Mouse (Mus musculus) bone marrow macrophage, adult 2 months (primary cell): Measurements from ENCODE around the gene 9130409I23Rik. TPM values are rescaled to one million over a fixed set of nuclear protein-coding genes. Genes with fewer than 3 reads are reported as not detected.
"Not testable (repeated sequence)": the region's sequence is repeated elsewhere in the genome, so short reads cannot be mapped to it uniquely, and the experiment has no call there.

Experiments used
- H3K27ac ChIP-seq: 2 replicates; pipeline ENCODE4 v1.5.1; 2012; ENCODE audit warnings: low read depth, low read length; ENCODE audit not compliant: insufficient read depth
- H3K4me1 ChIP-seq: 2 replicates; pipeline ENCODE4 v1.6.1; 2012; ENCODE audit warnings: low read length; ENCODE audit not compliant: control insufficient read depth, insufficient read depth
- H3K4me3 ChIP-seq: 2 replicates; pipeline ENCODE4 v1.5.1; 2012; ENCODE audit warnings: mild to moderate bottlenecking, low read length, moderate library complexity; ENCODE audit not compliant: insufficient read depth
- CTCF ChIP-seq: IDR thresholded peaks from 2 replicates; pipeline ENCODE4 v1.5.1; 2012; ENCODE audit warnings: low read depth, mild to moderate bottlenecking, low read length, moderate library complexity
- POLR2A ChIP-seq: IDR thresholded peaks from 2 replicates; pipeline ENCODE4 v1.6.1; 2012; ENCODE audit warnings: mild to moderate bottlenecking, low read depth, low read length, borderline replicate concordance
- polyA plus RNA-seq: library from polyadenylated mRNA; stranded (reverse); fragments of >200 nt; gene quantifications from 2 replicates; pipeline ENCODE4 v1.2.4, GENCODE M21; 2012; ENCODE audit not compliant: missing spikeins, insufficient read depth, insufficient read length

The 9130409I23Rik gene
- polyA plus RNA-seq, 1 experiment: not detected

GRCm38 (mm10) chr1:181022265-181022664 is 28.8 kb upstream of the 9130409I23Rik start:
- Histone ChIP-seq H3K4me3 (no peak overlapping the region), H3K4me1 (peaks cover 2% of the 10 kb centered on the region; the same call in 1 of the 2 replicates), H3K27ac (no peak overlapping the region)
- TF ChIP-seq CTCF (peak; percentile 66), POLR2A (no peak)

DNA sequence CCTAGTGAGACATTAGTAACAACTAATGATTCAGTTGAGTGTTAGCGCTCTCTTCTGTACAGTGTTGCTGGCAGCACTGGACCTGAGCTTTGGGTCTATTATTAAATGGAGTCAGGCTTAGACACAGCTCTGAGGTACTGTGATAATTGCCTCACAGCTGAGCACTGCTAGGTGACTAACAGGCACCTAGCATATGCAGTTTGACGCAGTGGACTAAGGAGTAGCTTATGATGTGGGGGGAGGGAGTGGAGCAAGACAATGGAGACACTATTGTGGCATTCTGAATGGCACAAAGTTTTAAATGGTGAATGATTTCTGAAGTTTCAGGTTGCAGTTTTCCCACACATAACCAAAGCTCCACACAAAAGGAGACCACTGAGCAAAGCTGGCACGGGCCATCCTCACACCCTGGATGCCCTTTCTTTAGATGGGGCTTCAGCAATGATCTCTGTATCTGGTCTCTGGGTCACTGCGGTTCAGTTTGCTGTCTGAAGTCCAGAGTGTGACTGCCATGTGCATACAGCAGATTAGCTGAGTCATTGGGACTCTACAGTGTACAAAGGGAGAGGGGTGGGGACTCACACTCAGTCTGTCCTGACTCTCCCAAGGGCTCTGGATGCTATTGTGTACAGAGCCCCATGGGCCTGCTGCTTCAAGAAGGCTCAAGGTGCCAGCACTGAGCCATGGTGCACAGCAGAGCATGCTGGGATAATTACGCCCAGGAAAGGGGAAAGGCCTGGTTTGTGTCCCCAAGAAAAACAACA is 15.8 kb upstream of the 9130409I23Rik start:
- not testable (repeated sequence) for H3K4me1 ChIP-seq, H3K4me3 ChIP-seq, H3K27ac ChIP-seq

GRCm38 (mm10) chr1:181037623-181038022 is 13.4 kb upstream of the 9130409I23Rik start:
- Histone ChIP-seq H3K27ac (no peak overlapping the region), H3K4me3 (no peak overlapping the region), H3K4me1 (no peaks in the 10 kb centered on the region)
- TF ChIP-seq POLR2A: no peak
- TF ChIP-seq CTCF: no peak

DNA sequence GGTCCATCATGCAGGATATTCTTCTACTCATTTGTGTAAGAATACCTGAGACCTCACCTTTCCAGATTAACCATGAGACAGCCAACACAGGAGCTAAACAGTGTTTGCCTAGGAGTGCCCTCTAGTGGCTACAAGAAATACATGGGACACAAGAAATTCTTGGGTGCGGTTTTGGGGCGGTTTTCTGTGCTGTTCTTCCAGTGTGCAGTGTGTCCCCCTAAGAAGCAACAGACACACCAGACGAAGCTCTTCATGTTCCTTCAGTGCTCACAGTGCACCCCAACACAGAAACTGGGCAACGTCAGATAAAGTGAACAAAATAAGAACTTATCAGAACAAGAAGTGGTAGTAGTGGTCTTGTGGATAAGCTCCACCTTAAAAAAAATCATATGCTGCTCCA is 11.4 kb upstream of the 9130409I23Rik start:
- H3K27ac ChIP-seq: no peak overlapping the region
- no peak overlapping the region for H3K4me3 ChIP-seq

DNA sequence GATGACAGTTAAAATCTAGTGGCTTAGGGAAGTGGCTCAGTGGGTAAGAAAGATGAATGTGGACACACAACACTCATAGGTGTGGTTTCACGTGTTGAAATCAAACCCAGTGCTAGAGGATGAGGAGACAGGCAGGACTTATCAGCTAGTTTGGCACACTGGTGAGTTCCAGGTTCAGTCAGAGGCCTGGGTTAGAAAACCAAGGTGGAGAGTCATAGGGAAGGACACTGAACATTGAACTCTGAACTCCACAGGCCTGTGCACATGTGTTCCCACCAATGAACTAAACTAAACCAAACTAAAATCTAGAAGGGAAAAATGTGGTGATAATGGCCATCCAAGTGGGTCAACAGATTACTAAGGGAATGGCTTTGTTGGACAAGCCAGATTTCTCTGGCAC is 3.5 kb upstream of the 9130409I23Rik start:
- Histone ChIP-seq H3K4me3 (no peak overlapping the region), H3K4me1 (no peaks in the 10 kb centered on the region), H3K27ac (no peak overlapping the region)
- TF ChIP-seq CTCF: no peak
- TF ChIP-seq POLR2A: no peak

More for the DNA sequence above, 11.4 kb upstream of the 9130409I23Rik start:
- H3K4me1 ChIP-seq: no peaks in the 10 kb centered on the region
- TF ChIP-seq POLR2A: no peak
- peak; percentile 27; the same call in 1 of the 2 replicates for TF ChIP-seq CTCF

GRCm38 (mm10) chr1:181049328-181049842 is 1.7 kb upstream of the 9130409I23Rik start:
- H3K4me3 ChIP-seq: no peak overlapping the region
- no peak for TF ChIP-seq POLR2A
- TF ChIP-seq CTCF: no peak
- H3K4me1 ChIP-seq: no peaks in the 10 kb centered on the region
- no peak overlapping the region for H3K27ac ChIP-seq

DNA sequence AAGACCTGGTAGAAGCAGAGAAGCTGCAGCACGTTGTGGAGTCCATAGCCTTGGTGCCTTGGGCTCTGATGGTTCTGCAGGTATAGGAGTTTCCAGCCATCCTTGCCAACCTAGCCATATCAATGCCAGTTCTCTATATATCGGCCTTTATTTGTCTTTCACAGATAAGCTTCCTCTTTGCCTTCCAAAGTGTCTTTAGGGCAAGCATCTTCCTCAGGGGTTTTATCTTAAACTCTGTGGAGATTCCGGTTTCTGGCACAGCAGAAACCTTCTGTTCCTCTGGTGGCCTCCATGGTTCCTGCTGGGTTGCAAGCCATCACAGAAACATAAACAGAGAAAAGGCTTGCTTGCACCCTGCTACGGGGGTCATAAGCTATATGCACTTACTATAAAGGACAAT is 1.9 kb downstream of the 9130409I23Rik start:
- Histone ChIP-seq H3K27ac (no peak overlapping the region), H3K4me1 (no peaks in the 10 kb centered on the region), H3K4me3 (no peak overlapping the region)
- TF ChIP-seq POLR2A (no peak), CTCF (no peak)

- Histone ChIP-seq H3K27ac (no peak overlapping the region), H3K4me3 (no peak overlapping the region), H3K4me1 (no peaks in the 10 kb centered on the region)
- no peak for TF ChIP-seq POLR2A
- TF ChIP-seq CTCF: no peak
These were observed 10.9 kb downstream of the 9130409I23Rik start for GRCm38 (mm10) chr1:181061784-181062485.

- no peak overlapping the region for H3K27ac ChIP-seq
- no peak for TF ChIP-seq CTCF
- TF ChIP-seq POLR2A: no peak
- no peaks in the 10 kb centered on the region for H3K4me1 ChIP-seq
These were observed 13.0 kb downstream of the 9130409I23Rik start for GRCm38 (mm10) chr1:181063991-181064390.

DNA sequence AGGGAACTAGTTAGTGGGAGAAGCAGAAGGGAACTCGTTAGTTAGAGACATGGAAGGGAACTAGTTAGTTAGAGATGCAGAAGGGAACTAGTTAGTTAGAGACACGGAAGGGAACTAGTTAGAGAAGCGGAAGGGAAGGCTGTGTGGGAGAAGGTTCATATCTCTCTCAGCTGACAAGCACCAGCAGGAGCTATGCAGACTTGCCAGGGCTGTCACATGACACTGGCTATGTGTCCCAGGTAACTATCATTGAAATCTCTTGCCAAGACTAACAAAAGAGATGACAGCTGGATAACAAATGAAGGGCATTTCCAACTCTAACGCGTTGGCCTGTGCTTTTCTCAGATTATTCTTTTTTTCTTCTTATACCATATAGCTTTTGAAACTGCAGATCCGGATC is 13.6 kb downstream of the 9130409I23Rik start:
- Histone ChIP-seq H3K4me3 (no peak overlapping the region), H3K27ac (no peak overlapping the region), H3K4me1 (no peaks in the 10 kb centered on the region)
- TF ChIP-seq POLR2A (no peak), CTCF (no peak)

More at GRCm38 (mm10) chr1:181063991-181064390, 13.0 kb downstream of the 9130409I23Rik start:
- no peak overlapping the region for H3K4me3 ChIP-seq
